Mouse (Mus musculus) 416B (cell line): ENCODE results near the gene Myof.

ENCODE experiments used
- DNase-seq: peaks from one replicate; pipeline ENCODE4 v3.0.0; 2011; ENCODE audit warnings: low read depth

Gene Myof

DNA sequence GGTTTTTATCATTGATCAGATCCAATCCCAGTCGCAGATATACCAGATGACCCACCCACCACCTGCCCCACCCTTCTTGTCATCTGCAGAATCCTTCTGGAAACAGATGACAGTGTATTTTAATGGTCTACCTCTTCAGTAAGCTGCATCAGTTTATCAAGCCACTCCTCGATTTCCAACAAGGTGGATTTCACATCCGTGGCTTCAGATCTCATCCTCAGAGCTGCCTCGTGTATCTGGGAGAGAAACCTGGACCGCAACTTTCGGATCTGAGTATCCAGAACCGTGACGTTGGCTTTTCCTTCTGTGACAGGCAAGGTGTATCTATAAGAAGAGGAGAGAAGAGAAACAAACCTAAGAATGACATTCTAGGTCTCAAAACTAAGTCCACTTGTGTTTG, 89.1 kb downstream of the Myof start:
- DNase-seq: no peak

DNA sequence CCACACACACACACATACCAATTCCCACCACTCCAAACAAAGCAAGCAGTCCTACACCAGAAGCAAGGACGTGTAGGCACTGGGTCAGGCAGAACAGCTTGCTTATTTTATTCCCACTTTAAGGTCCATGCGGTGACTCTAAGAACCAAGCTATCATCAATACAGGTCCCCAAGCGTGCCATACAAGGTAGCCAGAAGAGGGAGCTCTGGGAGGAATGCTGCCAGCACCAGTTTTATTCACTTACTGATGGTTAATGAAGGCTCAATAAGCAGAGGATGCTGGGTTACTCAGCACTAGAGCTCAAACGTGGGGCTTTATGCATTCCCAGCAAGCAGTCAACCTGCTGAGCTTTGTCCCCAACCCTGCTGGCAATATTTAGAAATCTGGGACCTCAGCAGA, 96.7 kb downstream of the Myof start:
- DNase-seq: peak; percentile 25

DNA sequence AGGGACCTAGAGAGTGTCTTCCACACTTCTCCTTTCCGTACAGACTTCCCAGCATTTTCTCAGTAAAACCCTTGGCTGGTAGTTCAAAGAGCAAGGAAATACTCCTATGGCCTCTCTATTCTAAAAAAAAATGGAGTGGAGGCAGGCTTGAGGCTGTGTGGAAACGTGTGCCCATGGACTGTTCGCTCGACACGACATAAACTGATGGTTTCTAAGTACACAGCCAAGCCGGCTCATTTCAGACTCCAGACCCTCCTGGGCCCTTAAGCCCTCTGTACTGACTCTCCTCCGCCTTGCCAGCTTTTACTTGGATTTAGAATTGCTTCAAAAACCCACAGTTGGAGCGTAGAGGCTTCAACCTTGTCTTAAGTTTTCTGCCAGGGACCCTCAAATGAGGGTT, 97.3 kb downstream of the Myof start:
- no peak for DNase-seq

DNA sequence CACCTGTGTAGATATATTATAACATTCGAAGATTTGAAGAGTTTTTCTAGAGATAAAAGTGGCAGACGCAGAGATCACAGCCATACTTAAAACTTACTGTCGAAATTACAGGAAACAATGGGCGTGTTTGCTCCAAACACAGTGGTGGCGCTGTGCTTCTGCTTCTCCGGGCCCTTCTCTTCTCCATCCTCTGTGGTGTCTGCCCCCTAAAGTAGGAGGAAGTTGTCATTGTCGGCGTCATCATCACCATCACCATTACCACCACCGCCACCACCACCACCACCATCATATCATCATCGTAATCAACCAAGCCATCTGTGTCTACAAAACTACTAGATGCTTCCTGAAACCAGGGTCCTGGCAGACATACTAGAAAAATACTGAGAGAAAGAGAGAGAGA, 104.2 kb downstream of the Myof start:
- DNase-seq: peak; percentile 70

DNA sequence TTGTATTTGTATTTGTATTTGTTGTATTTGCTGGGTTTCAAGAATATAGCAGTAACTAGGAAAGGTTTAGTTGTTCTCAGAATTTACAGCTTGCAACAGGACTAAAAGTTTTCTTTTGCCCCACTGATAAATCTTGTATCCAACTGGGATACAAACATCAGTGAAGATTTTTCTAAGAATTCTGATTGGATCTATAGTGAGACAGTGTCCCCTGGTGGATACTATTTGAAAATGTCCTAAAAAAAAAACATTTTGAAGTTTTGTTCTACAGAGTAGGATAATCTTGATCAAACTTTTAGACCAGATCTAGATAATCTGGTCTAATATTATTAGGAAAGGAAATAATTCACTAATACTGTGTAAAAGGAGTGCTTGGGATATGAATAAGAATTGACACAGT, 106.3 kb downstream of the Myof start:
- peak; percentile 47 for DNase-seq

DNA sequence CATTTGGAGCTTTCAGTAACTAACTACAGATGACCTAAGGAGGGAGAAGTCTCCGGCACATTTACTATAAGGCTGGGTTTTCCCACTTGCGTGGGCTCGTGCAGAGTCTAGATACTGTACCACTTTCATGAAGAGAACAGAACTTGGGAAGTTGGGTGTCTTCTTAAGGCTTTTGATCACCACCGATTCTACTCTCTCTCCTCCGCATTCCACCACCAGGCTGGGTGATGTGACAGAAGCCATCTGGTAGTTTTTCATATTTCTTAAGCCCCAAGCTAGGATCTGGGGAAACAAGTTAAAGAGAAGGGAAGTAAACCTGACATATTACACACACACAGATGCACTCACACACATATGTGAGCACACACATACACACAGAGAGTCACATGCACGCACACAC, 108.7 kb downstream of the Myof start:
- DNase-seq: no peak

DNA sequence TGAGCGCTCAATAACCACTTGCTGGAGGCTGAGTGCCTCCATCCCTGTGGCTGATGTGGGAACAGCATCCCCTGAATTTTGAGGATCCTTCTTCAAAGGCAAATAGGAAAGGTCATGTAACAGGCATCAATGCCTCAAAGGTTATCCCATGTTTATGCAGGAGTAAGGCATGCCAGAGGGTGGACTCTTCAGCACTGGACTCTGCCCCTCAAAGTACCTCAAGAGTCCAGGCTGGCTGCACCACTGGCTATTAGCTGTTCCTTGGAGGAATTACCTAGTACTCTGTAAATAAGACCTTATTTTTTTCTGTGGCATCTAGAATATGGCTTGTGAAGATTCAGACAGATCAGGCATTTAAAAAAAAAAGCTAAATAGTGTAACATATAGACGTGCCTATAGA, 111.2 kb downstream of the Myof start:
- no peak for DNase-seq

DNA sequence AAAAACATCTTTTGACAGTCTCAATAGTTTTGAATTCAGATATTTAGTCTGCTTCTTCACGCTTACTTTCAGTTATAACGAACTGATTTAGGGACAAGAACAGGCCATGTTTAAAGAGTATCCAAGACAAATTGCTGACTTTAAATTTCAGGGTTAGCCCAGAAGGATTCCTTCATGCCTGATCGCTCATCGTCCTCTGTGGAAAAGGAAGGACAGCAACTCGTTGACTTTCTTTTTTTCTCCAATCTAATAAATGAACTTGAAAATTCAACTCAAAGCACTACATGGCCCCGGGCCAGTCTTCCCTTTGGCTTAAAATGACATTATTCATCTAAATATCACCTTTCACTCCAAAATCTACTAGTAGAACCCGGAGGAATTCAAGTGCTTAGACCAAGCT, 115.5 kb downstream of the Myof start:
- no peak for DNase-seq

DNA sequence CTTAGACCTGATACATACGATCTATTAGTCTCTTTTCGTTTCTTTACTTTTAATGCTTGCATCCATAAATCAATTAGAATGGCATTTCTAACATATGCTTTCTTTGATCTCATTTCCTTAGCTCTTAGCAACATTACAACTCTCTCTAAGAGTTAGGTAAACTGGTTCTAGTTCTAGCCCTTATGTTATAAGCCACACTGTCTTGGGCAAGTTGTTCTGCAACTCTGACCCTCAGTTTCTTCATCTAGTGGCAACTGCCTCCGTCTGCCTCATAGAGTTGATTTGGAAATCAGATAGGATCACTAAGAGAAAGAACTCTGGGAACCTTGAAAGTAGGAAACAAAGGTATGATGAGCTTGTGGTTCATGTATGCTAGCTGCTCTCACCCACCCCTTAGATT, 118.1 kb downstream of the Myof start:
- DNase-seq: peak; percentile 44

DNA sequence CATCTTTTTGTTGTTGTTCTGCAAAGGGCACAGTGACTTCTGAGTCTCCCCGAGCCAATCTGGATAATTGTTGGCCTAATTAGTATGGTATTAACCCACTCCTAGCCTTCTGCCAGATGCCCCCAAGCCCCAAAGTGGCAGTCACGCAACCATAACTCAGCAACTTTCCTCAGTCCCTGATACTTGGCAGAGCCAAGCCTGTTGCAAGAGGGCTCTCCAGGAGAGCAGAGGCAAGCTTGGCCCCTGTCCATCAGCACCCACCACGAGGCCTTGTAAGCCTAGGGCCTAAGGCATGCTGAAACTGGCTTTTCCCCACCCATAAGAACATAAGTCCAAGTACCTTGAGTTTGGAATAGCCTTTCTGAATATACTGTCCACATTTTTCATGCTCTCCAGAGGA, 119.1 kb downstream of the Myof start:
- no peak for DNase-seq

DNA sequence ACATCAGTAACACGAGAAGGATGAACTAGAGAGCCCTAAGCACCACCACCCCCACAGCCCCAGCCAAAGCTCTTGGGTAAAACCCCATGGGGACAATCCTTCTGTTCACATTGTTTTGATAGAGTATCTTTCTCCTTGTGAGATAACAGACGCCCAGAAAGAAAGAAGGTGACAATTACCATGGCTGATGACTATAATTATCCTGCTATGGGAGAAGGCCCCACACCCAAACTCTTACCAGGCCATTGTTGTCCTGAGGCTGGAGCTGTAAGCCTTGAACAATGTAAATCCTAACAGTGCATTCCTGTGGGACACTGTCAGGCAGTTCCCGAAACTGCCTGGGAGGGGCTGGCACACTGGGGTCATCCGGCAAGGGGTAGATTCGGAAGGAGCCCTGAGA, 122.3 kb downstream of the Myof start:
- DNase-seq: no peak

DNA sequence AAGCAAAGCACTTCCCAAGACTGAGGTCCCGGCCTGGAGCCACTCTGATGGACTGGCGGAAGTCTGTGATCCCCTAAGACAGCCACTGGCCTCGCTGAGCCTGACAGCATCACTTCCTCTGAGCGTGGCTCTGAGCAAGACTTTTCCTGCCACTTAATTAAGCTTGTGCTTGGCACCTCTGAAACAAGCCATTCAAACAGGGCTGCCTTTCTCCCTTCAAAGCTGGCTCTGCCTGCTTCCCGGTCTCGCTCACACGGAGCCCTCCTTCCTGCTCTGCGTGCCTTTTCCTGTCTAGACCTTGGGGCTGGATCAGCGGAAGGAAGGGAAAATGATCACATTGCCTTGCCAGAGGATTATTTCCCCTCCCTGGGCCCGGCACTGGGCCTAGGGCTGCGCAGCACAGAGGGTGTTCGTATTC, 124.9 kb downstream of the Myof start:
- no peak for DNase-seq

DNA sequence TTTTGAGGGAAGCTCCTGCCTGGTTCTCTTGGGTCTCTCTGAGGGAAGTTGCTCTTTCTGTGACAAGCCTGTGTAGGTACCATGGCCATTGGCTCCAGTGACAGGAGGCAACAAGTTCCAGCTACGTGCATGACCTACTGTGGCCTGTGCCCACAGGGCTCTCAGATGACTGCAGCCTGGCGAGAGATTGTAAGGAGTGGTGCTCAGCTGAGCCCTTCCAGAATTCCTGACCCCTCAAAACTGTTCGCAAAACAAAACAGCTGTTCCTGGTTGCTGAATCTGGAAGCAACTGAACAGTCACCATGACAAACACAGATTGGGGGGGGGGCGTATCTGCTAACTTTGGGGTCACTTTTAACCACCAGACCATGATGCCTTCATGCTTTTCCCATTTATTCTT, 129.1 kb downstream of the Myof start:
- no peak for DNase-seq

DNA sequence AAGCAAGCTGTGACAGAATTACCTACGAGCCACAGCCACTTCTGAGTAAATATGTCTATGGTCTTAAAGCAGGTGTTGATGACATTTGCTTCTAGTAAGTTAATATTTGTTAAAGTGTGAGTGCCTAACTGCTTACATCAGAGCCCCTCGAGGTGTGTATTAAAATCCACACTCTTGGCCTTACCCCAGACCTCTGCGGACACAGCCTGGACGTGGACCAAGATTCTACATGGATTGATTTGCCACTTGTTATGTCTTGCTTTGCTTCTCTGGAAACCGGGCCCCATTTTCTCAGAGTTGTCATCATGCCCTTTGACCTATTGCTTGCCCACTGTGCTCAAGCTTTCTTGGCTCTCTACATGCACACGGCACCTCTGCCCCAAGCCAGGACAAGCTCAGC, 130.9 kb downstream of the Myof start:
- DNase-seq: no peak

DNA sequence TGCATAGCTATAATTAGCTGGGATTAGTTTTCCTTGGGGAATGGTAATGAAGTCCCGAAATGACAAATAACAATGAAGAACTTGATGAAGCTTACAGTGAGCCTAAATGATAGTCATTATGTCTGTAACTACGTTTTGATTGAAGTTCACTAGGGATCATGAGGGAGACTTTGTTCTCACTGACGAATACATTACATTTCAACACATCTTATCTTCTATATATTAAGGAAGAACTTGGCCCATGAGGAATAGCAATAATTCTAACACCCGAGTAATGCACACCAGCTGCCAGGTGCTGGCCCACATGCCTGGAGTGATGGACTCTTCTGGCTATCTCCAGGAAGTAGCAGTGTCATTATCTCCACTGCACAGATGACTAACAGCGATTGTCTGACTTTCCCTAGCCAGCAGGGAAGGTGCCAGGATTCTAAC, 133.5 kb downstream of the Myof start:
- no peak for DNase-seq

DNA sequence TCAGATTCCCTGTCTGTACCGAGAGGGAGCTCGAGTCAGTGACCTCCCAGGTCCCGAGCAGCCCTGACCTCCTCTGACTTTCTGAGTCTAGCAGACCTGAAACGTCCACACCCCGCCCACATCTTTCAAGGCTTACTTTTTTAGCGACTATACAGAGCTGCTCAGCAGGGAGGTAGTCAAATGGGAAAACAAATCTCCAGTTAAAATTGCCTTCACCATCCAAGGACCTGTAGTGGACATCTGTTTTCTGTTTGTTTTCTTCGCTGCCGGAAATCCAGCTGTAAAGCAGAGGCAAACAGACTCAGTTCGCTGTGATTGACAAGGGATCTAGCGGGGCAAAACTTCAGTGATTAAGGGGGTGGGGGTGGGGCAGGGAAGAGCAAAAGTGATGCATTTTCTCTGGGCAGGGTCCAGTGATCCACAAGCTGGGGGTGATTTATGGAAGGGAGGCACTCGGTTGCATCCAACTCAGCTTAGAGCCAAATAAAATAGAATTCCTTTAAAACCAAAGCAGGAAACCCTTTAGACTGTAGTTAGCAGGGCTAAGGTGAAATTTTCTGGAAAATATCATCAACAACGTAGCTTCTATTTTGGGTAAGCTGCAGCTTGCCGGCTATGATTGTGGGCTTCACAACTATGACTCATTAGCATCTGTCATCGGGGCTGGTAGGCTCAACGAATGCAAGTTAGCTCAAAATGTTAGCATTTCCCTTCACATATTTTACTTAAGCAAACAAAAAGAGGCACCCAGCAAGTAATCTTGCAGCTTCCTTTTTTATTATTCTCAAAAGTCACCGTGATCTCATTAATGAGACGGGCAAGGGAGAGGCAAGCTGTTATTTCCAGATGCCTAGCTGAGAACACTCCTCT, 135.7 kb downstream of the Myof start:
- DNase-seq: peak; percentile 31

DNA sequence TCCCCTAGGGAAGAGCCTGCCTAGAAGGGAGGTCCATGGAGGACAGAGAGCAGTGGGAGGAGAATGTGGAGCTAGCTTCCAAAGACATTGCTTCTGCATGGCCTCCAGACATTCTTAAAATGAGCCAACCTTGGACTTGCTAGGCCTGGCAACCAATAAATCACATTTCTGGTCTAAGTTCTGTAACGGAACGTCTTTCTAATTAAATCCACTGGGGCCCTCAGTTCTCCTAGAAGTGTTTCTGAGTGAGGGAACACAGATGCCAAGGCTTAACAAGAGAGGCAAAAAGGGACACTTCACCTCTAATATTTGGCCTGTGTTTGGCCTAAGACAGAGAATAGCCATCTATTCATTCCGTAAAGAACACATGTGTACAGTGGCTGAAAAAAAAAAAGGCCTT, 136.5 kb downstream of the Myof start:
- DNase-seq: no peak

DNA sequence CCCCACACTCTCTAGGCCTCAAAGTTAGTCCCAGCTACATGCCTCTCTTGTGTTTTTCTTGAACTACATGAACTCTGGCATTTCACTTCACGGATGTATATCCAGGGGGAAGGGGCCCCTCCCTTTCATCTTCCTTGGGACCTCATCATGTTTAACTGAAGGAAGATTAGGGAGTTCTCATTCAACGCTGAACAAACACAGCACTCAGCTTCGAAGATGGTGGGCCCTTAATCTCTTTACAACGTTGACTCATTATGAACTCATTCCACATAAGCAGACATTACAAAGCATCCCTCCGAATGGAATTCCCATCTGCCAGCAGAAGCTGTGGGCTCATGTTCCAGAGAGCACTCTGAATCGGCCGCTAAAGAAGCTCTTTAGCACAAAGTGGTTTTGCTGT, 147.3 kb downstream of the Myof start:
- no peak for DNase-seq

DNA sequence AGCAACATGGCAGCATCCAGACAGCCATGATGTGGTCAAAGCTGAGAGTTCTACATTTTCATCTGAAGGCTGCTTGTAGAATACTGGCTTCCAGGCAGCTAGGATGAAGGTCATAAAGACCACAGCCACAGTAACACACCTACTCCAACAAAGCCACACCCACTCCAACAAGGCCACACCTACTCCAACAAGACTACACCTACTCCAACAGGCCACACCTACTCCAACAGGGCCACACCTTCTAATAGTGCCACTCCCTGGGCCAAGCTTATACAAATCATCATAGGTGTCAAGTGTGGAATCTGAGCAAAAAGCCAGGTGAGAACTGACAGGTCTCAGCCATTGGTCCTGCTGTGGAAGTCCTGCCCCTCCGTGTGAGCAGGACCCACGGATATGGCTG, 152.4 kb downstream of the Myof start:
- no peak for DNase-seq

DNA sequence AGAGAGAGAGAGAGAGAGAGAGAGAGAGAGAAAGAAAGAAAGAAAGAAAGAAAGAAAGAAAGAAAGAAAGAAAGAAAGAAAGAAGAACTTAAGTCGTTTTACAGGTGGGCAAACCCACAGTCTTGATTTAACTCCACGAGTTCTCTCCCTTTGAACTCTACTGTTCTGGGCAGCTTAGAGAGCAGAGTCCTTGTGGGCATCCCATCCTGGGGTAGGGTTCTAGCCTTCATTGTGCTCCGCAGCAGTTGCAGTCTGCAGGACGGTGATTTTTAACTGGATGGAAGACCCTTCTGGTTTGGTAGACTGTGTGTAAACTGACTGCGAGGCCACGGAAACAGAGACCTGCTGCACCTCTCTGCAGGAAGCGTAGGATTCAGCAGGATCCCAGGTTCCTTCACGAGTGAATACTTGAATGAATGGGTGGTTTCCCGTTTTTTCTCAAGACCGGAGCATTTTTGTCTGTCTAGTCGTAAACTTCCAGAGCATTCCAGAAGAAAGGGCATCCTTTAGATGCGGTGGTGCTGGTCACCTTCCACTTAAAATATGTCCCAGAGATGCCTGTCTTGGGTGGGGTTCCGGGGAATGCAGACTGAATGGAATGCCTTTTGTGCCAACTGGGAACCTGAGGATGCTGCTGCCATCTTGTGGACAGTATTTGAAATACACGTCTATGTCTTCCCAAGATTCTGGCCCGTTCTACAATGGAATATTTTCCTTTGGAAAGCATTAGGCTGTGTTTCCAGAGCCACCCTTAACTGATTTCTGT, 156.8 kb downstream of the Myof start:
- peak; percentile 52 for DNase-seq

DNA sequence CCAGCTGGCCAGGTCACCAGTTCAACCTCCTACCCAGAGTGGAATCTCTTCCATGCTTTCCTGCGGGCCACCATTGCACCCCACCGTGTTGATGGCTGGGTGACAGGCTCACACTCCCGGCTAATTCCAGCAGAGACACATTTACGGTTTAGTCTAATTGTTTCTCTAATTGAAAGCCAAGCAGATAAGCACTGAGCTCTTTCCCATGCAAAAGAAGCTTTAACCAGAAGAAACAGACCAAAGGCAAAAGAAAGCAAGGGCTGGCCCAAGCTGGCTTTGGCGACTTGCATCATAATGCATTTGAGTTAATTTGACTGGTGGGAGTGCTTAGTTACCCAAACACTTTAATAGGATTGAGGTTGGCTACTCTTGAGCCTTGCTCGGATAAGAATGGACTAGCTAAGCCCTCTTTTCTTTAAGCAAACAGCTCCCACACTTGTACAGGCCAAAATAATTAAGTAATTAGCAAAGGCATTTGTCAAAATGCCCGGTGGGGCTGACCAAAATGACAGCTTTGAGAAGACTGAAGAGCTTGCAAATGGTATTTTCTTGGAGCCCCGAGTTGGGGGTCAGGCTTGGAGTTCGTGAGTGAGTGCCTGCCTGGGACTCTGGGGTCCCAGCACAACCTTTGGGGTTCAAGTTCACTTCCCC, 161.8 kb downstream of the Myof start:
- no peak for DNase-seq

DNA sequence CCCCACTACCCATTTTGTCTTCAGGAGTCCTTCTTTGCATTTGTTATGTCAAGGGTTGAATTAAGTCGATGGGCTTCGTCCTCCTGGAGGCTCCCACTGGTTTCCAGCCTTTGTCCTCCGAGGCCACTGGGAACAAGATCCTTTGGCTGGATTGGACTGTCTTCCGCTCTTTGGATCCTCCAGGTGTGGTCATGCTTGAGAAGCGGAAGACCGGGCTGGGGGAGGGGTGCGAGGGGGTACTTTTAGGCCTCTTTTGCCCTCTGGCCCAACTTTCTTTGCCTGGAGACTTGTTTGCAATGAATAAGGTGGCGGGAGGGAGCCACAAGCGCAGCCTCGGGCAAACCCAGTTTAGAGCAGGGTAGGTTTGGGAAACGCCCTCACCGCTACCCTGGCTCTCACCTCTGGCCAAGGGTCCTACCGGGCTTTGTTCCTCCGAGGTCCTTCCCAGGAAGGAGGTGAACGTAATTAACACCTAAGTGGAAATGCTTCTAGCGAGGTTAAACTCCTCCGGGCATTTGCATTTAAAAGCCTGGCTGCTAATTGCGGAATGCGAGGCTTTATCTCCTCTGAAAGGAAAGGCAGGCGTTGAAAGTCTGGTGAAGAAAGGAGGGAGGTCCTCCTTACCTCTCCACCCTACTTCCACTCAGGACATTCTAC, 165.7 kb downstream of the Myof start:
- DNase-seq: no peak
